Mouse (Mus musculus): ENCODE data around the gene Zfpl1. TPM values are rescaled to one million over a fixed set of nuclear protein-coding genes. Genes with fewer than 3 reads are reported as not detected.

Gene Zfpl1
- polyA plus RNA-seq (2017; shearing (Covaris generic)): 10 to 100 TPM; 44.0 to 47.3 TPM

DNA sequence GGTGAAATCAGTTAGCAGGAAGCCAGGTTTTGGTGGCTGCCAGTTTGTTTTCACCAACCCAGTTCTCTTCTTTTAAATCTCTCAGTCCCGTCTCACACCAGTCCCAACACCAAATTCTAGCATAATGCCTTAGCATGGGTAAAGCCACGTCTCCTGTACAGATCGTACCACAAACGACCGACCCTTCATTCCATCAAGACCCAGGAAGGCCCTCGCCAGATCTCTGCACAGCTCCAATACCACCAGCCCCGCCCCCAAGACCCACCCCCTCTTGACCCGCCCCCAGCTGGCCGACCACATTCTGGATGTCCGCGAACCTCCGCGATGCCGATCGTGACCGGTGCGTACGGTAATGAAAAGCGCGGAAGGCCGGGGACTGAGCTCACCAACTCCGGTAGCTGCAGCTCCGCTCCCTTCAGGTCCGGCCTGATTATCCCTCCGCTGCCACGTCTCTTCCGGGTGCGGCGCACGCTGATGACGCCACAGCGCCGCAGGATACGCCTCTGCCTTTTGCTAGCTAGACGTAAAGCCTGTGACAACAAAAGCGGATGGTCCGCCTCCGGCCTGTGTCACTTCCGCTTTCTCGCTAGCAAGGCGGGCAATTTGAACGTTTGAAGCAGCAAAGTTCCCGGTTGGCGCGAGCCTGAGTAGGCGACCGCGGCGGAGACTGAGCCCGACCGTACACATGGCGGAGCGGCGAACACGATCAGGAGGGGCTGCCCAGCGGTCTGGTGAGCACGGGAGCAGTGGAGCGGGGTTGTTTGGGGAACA is at the start of gene Zfpl1, which contains the start of gene Cdca5:
Gene Zfpl1, minus strand, starts transcription at position 479 of the 771 bp plus-strand sequence.
Gene Cdca5, plus strand, starts transcription at position 506 of the 771 bp plus-strand sequence.

DNA sequence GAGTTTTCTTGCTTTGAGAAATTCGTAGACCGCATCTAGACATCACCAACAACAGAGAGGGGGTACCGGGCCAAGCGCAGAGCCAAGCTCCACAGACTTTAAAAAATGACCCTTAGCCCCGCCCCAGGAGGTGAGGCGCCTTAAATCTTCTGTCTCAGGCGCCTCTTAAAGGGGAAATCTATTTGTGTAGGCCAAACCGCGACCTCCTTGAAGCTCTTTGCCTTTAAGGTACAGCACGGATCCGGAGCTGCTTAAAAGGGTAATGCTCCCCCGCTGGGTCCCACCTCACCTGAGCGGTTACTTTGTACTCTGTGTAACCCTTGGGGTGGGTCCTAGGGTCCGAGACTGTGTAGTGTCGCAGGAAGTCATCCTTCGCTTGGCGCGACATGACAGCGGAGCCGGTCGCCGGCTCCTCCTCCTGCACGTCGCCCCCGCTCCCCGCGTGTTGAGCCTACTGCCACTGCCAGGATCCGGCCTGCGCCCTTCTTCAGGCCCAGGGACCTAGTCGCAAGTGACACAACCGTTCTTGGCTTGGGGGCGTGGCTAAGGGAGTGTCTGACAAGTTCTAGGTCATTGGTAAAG is 43.1 kb upstream of the Zfpl1 start, which contains the start of gene Snx15:
Gene Snx15, minus strand, starts transcription at position 545 of the 582 bp plus-strand sequence.

DNA sequence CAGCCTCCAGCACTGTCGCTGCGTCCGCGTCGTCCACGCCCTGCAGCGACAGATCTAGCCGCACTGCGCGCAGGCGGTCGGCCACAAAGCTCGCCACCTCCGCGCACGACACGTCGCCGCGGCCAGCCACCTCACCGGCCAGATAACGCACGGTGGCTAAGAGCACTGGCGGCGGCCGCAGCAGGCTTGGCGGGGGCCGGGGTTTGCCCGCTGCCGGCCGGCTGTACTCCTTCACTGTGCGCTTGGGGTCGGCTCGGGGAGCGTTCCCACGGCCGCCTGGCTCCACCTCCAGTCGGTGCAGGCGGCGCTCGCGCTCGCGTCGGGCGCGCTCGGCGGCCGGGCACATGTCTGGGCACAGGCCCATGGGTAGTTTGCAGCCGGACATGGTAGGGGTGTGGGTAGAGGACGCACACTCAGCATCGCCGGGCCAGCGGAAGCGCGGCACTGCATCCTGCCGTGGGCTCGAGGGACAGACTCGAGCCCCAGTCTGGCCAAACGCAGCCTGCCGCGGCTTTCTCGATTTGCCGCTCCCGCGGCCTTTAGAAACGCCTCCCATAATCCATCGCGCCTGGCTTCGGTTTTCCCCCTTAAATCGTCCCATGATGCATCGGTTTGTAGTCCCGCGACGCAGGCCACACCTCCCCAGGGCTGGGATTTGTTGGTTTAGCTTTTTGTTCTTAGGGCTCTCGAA is 33.4 kb upstream of the Zfpl1 start, which contains the start of gene Sac3d1:
Gene Sac3d1, minus strand, starts transcription at position 665 of the 691 bp plus-strand sequence.

DNA sequence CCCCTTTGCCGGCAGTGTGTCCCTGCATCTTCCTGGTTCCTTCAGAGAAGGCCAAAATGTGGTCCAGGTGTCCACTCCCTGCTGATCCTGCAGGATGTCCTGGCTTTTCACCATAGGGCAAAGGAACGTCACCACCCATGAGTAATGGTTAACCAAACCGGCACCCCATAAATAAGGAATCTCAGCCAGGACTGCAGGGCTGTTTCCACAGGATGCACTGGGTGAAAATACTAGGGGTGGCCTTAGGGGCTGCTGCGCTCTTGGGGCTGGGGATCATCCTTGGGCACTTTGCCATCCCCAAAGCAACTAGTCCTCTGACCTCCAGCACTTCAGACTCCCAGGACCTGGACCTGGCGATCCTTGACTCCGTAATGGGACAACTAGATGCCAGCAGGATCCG is 20.8 kb upstream of the Zfpl1 start, which contains the start of gene Naaladl1:
Gene Naaladl1, plus strand, starts transcription at position 197 of the 400 bp plus-strand sequence.

DNA sequence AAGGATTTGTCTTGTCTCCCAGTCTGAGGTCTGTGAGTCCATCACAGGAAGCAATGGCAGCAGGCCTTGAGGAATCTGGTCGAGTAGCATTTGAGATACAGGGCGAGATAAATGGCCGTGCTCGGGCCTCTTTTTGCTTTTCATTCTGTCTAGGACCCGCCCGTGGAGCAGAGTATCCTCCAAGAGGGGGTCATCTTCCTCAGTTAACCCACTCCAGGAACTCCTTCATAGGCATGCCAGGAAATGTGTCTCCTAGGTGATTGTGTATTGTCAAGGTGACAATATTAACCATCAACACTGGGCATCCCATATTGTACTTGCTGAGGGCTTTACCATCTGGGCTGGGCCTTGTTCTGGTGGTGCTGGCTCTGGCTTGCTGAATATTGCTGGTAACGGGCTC is 9.4 kb upstream of the Zfpl1 start, which contains the start of gene AC131692.1:
Gene AC131692.1, plus strand, starts transcription at position 301 of the 400 bp plus-strand sequence.

DNA sequence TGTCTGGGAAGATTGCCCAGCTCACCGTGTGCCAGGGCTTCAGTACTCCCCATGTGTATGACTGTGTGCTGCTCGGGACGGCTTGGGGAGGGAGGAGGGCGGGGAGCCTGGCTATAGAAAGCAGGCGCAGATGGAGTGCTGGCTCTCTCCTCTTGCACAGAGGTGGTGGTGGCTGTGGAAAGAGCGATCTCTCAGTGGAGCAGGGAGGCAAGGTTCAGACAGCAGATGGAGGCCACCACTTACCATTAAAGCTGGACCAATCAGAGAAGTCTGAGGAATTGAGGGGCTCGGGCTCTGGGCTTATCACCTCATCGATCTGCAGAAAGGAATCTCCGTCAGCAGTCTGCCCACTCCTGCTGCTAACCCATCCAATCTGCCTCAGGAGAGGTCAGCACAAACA is 2.6 kb downstream of the Zfpl1 start, which contains the start of gene Gm28374:
Gene Gm28374, minus strand, starts transcription at position 101 of the 400 bp plus-strand sequence.

DNA sequence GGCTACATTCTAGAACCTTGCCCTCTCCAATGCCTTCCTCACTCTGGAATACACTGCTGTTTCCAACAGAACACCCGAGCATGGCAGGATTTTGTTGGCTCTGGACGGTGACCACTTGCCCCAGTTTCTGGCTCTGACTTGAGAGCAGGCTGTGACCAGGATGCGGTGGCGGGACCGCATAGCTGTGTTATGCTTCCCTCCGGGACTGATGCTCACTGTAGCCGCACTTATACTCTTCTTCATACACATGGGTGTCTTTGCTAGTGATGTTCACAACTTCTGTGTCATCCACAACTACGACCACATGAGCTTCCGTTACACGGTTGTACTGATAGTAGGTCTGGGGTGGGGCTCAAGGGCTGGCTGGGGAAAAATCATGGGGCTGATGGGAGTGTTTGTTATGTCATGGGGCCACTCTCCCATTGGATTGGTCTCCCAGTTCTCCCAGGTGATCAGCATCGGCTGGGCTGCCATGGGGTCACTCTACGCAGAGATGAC is 4.7 kb downstream of the Zfpl1 start, which contains the start of gene Tmem262:
Gene Tmem262, plus strand, starts transcription at position 51 of the 498 bp plus-strand sequence.

DNA sequence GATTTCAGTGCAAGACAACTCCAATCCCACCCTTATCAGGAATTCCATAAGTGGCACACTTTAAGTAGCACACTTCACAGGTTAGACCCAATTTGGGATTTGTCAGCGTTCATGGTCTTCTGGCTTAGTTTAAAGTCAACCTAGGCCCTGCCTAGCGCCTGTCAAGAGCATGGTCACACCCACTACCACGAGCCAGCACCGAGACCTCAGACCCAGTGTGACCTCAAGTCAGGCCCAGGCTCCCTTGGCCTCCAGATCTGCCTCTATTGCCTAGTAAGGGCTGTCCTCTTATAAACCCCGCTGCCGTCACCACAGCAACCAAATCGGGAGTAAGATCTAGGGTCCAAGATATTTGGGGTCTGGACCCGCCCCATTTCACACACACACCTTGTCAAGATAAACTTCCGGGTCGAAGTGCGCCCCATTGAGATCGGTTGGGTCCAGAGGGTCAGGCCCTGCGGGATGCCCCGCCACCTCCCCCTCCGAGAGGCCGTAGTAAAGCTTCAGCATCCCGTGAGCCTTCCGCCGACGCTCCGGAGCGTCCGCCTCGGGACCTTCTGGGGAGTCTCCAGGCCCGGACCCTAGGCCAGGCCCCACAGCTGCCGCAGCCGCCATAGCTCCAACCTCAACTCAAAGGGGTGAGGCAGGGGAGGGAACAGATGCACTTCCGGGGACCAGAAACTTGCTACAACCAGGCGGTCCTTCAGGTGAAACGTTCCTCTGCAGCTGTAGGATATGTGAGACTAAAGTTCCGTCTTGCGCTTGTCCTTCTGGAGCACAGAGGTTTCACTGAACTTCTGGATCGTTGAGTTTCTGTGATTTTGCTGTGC is 8.0 kb downstream of the Zfpl1 start, which contains the start of gene Vps51:
Gene Vps51, minus strand, starts transcription at position 668 of the 830 bp plus-strand sequence.

DNA sequence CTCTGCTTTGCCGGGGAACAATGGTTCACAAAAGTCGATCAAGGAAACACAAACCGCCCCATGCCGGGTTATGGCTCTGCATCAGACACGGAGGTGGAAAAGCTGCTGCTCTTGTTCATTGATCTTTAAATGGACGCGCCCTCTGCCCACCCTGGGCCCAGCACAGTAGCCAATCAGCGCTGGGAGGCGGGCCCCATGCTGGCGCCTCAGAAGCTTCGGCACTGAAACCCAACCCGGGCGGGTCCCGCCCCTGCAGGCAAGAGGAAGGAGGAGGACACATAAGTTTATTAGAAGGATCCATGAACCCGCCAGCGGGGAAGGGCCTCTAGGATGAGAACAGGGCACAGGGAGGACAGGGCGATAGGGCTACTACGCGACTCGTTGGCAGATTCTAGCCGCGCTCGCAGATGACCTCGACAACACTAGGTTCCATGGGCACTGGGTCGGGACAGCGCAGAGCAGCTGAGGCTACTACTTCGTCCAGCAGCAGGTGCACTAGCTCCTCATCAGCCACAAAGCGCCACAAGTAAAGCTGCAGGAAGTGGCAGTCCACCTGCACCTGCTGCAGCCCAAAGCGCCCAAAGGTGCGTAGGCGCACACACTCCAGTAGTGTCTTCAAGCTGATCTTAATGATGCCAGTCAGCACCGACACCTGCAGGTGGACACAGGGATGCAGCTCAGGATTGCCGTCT is 16.9 kb downstream of the Zfpl1 start, which contains the start of gene Tm7sf2:
Gene Tm7sf2, minus strand, starts transcription at position 650 of the 692 bp plus-strand sequence.

DNA sequence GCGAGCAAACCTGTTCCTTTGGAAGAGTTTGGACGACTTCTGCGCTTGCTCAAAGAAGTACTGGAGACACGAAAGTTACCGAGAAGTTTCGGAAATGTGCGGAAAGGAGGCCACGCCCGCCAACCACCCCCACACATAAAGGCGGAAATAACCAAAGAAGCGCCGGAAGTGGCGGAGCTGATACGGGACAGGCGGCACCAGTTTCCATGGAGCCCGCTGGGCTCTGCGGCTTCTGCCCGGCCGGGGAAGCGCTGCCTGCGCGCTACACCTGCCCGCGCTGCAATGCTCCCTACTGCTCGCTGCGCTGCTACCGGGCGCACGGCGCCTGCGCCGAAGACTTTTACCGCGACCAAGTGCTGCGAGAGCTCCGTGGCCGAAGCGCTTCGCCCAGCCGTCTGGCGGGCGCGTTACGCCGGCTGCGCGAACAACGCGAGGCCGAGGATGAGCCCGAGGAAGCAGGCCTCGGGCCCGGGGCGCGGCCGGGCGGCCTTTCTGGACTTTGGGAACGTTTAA is 23.7 kb downstream of the Zfpl1 start, which contains the start of gene Znhit2:
Gene Znhit2, plus strand, starts transcription at position 172 of the 513 bp plus-strand sequence.

DNA sequence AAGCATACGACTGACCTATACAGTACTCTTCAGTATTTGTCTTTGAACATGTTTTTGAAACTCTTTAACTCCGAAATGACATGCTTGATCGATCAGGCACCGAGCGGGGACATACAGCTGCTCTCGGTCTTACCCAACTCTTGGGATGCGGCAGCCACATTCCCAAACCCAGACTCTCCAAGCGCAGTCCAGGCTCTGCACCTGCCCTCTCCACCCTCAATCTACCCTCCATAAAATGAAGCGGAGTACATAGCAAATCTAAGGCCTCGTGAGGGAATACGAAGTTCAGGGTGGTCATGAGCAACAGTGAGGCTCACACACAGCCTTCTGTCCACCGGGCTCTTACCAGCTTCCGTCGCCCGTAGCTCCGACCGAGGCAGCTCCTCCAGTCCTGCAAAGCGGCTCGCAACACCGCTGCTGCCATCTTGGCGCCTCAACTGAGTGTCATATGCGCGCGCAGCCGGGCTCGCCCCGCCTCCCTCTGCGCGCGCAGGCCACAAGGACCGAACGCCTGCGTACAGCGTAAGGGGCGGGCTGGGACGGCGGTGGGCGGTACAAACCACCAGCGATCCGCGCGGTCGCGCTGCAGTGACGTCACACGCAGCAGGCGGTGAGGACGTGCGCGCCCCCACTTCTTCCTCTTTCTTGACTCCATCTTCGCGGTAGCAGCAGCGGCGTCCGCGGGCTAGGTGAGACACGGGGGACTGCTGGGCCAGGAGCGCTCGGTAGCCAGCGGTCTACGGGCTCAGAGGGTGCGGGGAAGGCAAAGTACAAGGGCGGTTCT is 27.3 kb downstream of the Zfpl1 start, which contains the start of the genes Mrpl49 and Fau:
Gene Mrpl49, minus strand, starts transcription at position 473 of the 784 bp plus-strand sequence.
Gene Fau, plus strand, starts transcription at position 532 of the 784 bp plus-strand sequence.

DNA sequence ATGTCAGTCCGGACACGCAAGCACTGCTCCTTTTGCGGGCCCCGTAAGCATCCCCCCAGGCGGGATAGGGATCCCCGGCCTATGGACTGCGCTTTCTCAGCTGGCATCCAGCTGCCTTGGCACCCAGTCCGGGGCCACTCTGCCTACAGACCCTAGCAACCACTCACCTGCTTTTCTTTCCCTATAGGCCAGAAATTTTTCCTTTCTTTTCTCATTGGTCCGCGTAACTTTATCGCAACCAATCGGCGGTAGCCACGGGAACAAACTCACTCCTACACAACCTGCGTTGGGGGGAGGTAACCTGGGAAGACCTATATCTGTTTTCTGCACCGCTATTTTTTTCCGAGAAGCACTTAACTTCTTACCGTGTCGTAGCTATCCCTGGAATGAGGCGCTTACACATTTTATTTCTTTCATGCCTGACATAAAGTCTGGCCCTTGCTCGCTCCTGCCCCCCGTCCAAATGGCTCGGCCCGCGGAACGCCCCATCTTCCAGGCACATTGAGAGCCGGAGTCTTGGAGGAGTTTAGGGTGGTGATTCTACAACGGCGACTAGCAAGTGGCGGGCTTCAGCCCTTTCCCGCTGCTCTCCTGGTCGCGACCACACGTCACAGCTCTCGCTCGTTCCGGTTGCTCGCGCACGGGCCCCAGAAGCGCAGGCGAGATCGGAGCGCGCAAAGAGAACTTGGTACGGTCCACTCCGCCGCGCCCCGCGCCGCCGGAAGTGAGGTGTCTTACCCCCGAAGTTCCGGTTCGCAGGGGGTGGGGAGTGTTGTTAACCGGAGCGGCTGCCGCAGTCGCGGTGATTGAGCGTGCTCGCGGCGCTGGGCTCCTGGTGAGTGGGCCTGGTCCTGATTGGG is 38.2 kb downstream of the Zfpl1 start, which contains the start of gene Syvn1:
Gene Syvn1, plus strand, starts transcription at position 283 of the 860 bp plus-strand sequence.

Other genes starting within 250 kb of the Zfpl1 start
- 100 to 1,000 TPM; 201 to 224 TPM for gene Frmd8, start 209.7 kb downstream of the Zfpl1 start, polyA plus RNA-seq (2017; shearing (Covaris generic))
- gene Slc25a45, start 207.1 kb downstream of the Zfpl1 start, polyA plus RNA-seq (2017; shearing (Covaris generic)): 10 to 100 TPM; 46.6 to 48.9 TPM
- gene Tigd3, start 190.8 kb downstream of the Zfpl1 start, polyA plus RNA-seq (2017; shearing (Covaris generic)): 1 to 10 TPM in 1 of 2 experiments, under 1 TPM in 1; 0.20 to 1.5 TPM
- 100 to 1,000 TPM; 135 to 158 TPM for gene Dpf2, start 171.9 kb downstream of the Zfpl1 start, polyA plus RNA-seq (2017; shearing (Covaris generic))
- gene Cdc42ep2, start 160.1 kb downstream of the Zfpl1 start, polyA plus RNA-seq (2017; shearing (Covaris generic)): under 1 TPM; 0.06 to 0.79 TPM
- gene Pola2, start 120.8 kb downstream of the Zfpl1 start, polyA plus RNA-seq (2017; shearing (Covaris generic)): 10 to 100 TPM; 47.2 to 52.6 TPM
- under 1 TPM in 1 of 2 experiments, not detected in 1; 0.12 TPM for gene Slc22a20, start 98.8 kb downstream of the Zfpl1 start, polyA plus RNA-seq (2017; shearing (Covaris generic))
- 10 to 100 TPM; 64.7 to 92.5 TPM for gene Capn1, start 69.1 kb downstream of the Zfpl1 start, polyA plus RNA-seq (2017; shearing (Covaris generic))
- 10 to 100 TPM; 32.0 to 43.8 TPM for gene Syvn1, start 38.4 kb downstream of the Zfpl1 start, polyA plus RNA-seq (2017; shearing (Covaris generic))
- gene Mrpl49, start 27.2 kb downstream of the Zfpl1 start, polyA plus RNA-seq (2017; shearing (Covaris generic)): 10 to 100 TPM; 45.2 to 50.7 TPM
- 1,000 to 10,000 TPM in 1 of 2 experiments, 100 to 1,000 TPM in 1; 813 to 1,285 TPM for gene Fau, start 27.1 kb downstream of the Zfpl1 start, polyA plus RNA-seq (2017; shearing (Covaris generic))
- 10 to 100 TPM; 32.8 to 52.1 TPM for gene Znhit2, start 23.8 kb downstream of the Zfpl1 start, polyA plus RNA-seq (2017; shearing (Covaris generic))
- gene Tm7sf2, start 16.6 kb downstream of the Zfpl1 start, polyA plus RNA-seq (2017; shearing (Covaris generic)): 10 to 100 TPM; 11.1 to 11.2 TPM
- 10 to 100 TPM; 70.2 to 73.2 TPM for gene Vps51, start 7.7 kb downstream of the Zfpl1 start, polyA plus RNA-seq (2017; shearing (Covaris generic))
- gene Tmem262, start 4.9 kb downstream of the Zfpl1 start, polyA plus RNA-seq (2017; shearing (Covaris generic)): under 1 TPM; 0.31 to 0.42 TPM
- gene Gm28374, start 2.7 kb downstream of the Zfpl1 start, polyA plus RNA-seq (2017; shearing (Covaris generic)): 1 to 10 TPM in 1 of 2 experiments, under 1 TPM in 1; 0.45 to 1.5 TPM
- gene Cdca5, start within 50 bp of the Zfpl1 start, polyA plus RNA-seq (2017; shearing (Covaris generic)): 10 to 100 TPM in 1 of 2 experiments, 1 to 10 TPM in 1; 9.4 to 10.0 TPM
- gene AC131692.1, start 9.5 kb upstream of the Zfpl1 start, polyA plus RNA-seq (2017; shearing (Covaris generic)): not detected
- gene Naaladl1, start 20.8 kb upstream of the Zfpl1 start, polyA plus RNA-seq (2017; shearing (Covaris generic)): under 1 TPM in 1 of 2 experiments, not detected in 1; 0.18 TPM
- gene Sac3d1, start 33.7 kb upstream of the Zfpl1 start, polyA plus RNA-seq (2017; shearing (Covaris generic)): 10 to 100 TPM; 13.8 to 33.6 TPM
- gene Snx15, start 43.3 kb upstream of the Zfpl1 start, polyA plus RNA-seq (2017; shearing (Covaris generic)): 10 to 100 TPM; 30.2 to 35.6 TPM
- gene Batf2, start 56.0 kb upstream of the Zfpl1 start, polyA plus RNA-seq (2017; shearing (Covaris generic)): under 1 TPM in 1 of 2 experiments, not detected in 1; 0.75 TPM
- gene Arl2, start 56.6 kb upstream of the Zfpl1 start, polyA plus RNA-seq (2017; shearing (Covaris generic)): 10 to 100 TPM; 14.8 to 26.8 TPM
- gene Majin, start 99.4 kb upstream of the Zfpl1 start, polyA plus RNA-seq (2017; shearing (Covaris generic)): not detected
- gene Gpha2, start 141.4 kb upstream of the Zfpl1 start, polyA plus RNA-seq (2017; shearing (Covaris generic)): not detected
- gene Ppp2r5b, start 150.9 kb upstream of the Zfpl1 start, polyA plus RNA-seq (2017; shearing (Covaris generic)): 10 to 100 TPM; 11.2 to 16.8 TPM
- gene Atg2a, start 156.7 kb upstream of the Zfpl1 start, polyA plus RNA-seq (2017; shearing (Covaris generic)): 10 to 100 TPM; 13.3 to 32.4 TPM
- 10 to 100 TPM; 34.9 to 43.9 TPM for gene Ehd1, start 191.8 kb upstream of the Zfpl1 start, polyA plus RNA-seq (2017; shearing (Covaris generic))
- under 1 TPM; 0.20 to 0.64 TPM for gene Cdc42bpg, start 221.5 kb upstream of the Zfpl1 start, polyA plus RNA-seq (2017; shearing (Covaris generic))